Mouse (Mus musculus) T-helper 1 cell (primary cell): ENCODE measurements around the gene Rbm6.

ENCODE experiments used
- in situ Hi-C: fragments of 300-600 bp; cut with MboI, MseI; formaldehyde crosslinking; loops from one replicate; pipeline ENCODE4 v1.15.1; 2025; ENCODE audit warnings: high pct_unique_total_duplicates

The Rbm6 gene

DNA sequence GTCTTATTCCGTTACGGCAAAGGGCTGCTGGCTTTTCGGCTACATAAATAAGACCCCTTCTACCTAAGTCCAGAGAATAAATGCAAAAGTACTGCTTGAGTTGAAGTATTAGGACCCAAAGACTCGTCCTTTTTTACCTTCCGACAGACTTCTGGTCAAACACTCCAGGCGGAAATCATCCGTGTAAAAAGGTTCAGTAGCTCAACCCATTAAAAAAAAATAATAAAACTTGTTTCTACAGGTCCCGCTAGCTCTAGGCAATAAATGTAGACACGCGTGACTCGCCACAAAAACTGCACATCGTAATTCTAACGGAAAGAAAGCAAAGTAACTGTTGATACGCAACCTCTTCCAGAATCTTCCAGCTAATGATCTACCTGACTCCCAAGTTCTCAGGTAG, at the start of gene Rbm6:
Gene Rbm6, minus strand, starts transcription at position 101 of the 400 bp plus-strand sequence.
- in situ Hi-C loops = no loop called here

DNA sequence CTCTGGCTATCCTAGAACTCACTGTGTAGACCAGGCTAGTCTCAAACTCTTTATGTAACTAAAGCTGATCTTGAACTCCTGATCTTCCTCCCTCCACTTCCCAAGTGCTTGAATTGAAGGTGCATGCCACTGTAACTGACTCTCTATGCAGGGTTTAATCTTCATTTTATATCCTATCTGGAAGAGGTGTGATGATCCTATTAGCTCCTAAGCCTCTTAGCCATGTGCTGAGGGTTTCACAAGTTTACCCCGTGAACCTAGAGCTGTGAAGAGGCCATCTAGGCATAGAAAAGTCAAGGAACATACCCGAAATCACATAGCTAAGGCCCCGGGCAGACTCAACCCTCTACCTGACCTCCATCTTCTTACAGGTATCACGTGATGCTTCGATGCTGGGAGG, 46.4 kb upstream of the Rbm6 start:
- in situ Hi-C loops = no loop called here

DNA sequence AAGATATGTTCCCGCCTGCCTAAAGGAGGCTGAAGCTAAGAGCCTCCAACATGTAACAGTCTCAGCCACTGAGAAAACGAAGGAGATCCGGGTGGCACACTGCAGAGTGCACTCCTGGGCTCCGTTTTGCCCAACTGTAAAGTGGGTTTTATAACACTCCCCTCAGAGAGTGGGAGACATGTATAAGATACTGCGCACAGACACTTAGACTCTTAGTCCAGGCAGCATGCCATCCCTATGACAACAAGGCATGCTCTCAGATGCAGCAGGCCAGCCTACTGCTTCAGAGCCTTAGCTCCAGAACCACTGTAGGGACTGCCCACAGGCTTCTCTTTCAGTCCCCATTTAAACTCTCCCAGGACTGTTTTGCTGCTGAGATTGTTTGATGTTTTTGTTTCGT, 45.8 kb upstream of the Rbm6 start:
- in situ Hi-C loops = no loop called here

DNA sequence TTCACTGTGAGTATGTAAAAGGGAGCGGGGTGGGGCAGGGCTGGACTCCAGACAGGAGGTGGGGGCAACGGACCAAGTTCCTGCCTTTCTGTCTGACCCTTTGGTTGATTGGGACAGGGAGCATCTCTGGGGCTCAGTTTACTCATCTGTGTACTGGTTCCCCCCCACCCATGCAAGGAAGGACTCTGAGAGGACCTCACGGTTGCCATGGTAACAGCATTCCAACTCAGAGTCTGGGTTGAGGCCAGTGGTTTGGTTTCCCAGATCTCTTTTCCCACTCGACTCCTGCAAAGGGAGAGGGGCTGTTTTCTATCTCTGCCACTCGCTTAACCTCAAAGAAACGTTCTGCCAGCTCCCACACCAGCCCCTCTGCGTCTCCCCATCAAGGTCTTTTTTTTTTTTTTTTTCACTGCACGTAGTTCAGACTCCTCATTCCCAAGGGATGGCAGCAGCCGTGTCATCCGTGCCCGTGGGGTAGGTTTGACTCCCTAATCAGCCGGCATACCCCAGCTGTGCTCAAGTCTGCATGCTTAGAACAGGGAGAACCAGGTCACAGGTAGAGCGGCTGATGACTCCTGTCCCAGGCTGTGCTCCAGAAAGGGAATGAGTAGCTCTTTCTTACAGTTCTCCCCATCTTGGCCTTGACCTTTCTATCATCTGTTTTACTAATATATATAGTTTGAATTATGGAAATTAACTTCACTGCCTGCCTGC, 45.0 kb upstream of the Rbm6 start:
- in situ Hi-C loops = no loop called here

DNA sequence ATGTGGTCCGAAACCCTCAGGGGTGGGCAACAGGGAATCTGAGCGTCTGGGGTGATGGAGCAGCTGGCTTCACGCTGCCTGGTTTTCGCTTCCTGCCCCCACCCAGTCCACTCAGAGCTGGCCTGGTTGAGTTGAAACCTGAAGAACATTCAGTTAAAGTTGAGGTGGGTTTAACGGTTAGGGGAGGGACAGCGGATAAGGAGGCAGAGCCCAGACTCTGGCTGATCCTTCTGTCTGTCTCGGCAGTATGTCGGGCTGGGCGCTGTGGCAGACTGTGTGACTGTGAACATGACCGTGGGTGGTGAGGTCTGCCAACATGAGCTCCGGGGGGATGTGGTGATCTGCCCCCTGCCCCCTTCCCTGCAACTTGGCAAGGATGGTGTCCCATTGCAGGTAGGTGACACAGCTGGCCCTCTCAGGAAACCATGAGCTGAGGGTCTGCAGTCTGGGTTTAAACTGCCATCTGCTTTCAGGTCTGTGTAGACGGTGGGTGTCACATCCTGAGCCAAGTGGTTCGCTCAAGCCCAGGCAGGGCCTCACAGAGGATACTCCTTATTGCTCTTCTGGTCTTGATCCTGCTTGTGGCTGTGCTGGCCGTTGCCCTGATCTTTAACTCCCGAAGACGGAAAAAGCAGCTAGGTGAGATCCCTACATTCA, 41.9 kb upstream of the Rbm6 start:
- in situ Hi-C loops = loop anchor here (5.0 kb wide), 1 partner anchor 152 kb away; no protein-coding TSS in a partner anchor

DNA sequence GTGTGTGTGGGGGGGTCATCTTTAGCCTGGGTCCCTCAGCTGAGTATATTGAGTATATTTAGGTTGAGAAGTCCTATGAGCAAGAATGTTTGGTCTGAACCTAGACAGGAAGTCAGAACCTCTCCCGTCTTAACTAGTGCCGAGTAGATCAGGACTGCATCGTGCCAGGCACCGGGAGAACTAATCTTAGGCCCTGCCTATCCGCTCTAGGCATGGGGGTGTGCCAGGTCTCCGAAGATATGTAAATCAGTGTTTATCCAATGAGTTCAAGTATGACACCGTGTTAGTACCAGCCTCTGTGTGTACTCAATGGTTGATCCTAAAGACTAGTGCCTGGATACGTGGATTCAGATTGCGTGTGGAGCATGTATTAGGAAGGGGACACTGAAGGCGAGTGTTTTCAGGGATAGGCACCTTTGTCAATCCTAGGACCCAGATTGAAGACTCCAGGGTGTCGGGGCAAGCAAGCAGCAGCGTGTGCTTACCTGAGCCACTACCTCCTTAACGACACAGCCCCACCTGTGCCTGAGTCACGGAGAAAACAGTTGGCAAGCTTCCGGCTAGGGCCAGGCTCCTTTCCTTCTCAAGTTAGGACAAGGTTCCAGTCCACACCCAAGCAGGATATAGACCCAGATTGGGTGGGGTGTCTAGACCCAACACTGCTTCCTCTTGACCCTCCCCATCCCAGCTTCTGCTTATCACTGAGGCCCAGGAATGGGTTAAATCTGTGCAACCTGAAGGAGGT, 37.2 kb upstream of the Rbm6 start:
- in situ Hi-C loops = loop anchor here (5.0 kb wide), 1 partner anchor 157 kb away; no protein-coding TSS in a partner anchor

DNA sequence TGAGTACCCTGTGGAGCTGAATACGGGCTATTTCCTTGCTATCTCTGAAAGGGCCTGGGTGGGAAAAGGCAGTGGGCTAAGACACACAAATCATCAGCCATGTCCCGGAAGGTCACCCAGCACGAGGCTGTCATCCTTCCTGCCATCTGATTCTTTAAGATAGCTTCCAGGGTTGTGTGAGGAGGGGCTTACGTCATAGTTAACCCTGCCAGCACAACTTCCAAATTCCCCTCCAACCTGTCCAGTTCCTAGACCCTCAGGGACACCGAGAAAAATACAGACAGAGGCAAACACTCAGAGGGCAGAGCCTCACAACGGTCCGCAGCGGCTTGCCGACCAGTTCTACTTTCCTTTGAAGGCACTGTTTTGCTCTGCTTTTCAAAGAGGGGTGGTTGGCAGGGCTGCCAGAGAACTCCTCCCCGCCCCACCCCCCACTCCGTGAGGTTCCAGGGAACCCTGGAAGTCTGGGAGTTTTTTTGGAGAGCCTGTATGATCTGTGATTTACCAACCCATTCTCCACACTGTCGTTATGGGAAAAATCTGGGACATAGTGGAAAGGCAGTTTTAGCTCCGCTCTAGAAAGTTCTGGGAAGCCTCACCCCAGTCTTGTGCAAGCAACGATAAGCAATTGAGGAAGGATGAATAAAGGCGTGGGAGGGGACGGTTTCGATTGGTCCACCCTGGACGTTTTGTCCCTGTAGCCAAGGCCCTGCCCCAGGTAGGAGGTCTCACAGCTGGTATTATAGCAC, 35.5 kb upstream of the Rbm6 start:
- in situ Hi-C loops = no loop called here

DNA sequence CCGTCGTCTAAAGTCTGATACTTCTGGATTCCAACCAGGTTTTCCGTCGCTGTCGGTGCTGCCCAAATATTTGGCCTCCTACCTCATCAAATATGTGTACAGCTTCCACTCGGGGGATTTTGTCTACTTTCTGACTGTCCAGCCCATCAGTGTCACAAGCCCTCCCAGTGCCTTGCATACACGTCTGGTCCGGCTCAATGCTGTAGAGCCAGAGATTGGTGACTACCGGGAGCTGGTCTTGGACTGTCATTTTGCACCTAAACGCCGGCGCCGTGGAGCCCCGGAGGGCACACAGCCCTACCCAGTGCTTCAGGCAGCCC, 34.7 kb upstream of the Rbm6 start:
- in situ Hi-C loops = no loop called here

DNA sequence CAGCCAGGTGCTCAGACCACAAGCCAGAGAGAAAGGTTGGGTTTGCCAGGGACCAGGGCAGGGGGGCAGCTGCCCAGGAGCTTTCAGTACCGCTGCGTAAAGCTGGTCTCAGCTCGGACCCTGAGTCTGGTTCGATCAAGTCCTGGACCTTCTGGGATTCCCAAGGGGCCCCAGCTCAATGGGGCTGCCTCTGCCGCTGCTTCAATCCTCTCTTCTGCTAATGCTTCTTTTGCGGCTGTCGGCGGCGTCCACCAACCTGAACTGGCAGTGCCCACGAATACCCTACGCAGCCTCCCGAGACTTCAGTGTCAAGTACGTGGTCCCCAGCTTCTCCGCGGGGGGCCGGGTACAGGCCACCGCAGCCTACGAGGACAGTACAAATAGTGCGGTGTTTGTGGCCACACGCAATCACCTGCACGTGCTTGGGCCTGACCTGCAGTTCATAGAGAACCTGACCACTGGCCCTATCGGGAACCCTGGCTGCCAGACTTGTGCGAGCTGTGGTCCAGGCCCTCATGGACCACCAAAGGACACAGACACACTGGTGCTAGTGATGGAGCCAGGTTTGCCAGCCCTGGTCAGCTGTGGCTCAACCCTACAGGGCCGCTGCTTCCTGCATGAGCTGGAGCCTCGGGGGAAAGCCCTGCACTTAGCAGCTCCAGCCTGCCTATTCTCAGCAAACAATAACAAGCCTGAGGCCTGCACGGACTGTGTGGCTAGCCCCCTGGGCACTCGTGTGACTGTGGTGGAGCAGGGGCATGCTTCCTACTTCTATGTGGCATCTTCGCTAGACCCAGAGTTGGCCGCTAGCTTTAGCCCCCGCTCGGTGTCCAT, 34.1 kb upstream of the Rbm6 start:
- in situ Hi-C loops = no loop called here

DNA sequence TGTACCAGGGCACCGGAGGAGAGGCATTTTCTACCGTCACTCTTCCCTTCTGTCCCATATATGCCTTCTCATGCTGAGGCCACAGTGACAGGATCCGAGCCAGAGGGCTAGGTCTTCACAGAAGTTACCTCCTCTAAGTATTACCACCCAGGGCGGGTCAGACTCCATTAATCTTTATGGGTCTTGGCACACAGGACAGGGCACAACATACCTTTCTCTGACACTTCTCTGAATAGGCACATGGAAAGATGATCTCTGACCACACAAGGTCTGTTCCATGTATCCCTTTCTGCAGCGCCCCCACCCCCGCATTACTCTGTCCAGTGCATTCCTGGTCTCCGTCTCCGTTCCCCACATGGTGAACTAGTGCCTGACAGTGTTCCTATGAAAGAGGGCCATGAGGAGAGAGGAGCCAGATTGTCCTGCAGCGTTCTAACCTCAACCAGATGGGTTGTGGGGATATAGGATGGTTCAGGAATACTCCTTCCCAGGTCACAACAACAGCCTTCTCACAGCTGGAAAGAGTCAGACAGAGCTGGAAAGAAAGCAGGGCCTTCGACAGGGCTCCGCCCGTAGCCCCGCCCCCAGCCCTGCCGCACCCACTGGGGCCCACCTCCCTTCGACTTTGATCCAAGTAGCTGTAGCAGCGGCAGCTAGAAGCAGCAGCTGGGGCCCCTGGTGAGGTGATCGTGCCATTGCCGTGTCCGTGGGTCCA, 33.4 kb upstream of the Rbm6 start, which contains the start of gene Mst1r:
Gene Mst1r, plus strand, starts transcription at position 622 of the 715 bp plus-strand sequence.
- in situ Hi-C loops = no loop called here

DNA sequence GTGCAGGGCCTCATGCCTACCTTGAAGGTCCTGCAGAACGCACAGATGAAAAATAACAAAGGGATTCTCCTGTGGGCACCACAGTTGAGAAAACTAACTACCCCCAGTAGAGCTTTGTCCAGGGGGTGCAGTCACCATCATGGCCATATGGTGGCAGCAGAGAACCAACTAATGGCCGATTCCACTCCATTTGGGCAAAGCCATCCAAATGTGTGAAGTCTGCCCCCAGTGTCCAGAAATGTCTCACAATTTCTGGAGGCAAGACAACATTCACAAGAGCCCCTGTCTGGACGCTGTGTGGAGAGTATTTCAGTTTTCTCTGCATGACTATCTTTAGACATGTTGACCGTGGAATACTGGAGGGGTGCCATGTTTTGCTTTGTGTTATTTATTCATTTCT, 31.7 kb upstream of the Rbm6 start:
- in situ Hi-C loops = no loop called here

DNA sequence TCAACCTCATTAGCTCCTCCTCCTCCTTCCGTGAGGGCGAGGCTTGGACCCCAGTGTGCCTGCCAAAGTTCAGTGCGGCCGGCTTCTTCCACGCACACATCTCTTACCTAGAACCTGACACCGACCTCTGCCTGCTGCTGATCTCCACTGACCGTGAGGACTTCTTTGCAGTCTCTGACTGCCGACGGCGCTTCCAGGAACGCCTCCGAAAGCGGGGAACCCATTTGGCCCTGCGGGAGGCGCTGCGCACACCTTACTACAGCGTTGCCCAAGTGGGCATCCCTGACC, 28.5 kb upstream of the Rbm6 start:
- in situ Hi-C loops = no loop called here

DNA sequence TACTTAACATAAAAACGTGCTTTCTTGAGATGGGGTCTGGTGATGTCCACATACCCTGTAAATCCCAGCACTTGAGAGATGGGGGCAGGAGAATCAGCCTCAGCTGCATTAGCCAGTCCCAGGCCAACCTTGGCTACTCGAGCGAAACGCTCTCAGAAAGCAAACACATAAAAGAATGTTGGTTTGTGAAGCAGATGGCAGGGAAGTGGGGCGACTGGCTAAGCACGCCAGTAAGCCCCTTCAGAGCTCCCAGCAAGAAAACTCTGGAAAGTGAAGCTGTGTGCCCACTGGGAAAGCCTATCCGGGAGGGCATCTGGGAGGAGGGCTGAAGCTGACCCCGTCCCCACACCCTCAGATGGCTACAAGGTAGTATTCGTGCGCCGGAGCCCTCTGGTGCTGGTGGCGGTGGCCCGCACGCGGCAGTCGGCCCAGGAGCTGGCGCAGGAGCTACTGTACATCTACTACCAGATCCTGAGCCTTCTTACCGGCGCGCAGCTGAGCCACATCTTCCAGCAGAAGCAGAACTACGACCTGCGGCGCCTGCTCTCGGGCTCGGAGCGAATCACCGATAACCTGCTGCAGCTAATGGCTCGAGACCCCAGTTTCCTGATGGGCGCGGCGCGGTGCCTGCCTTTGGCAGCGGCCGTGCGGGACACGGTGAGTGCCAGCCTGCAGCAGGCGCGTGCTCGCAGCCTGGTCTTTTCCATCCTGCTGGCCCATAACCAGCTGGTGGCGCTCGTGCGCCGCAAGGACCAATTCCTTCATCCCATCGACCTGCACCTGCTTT, 28.0 kb upstream of the Rbm6 start:
- in situ Hi-C loops = no loop called here

DNA sequence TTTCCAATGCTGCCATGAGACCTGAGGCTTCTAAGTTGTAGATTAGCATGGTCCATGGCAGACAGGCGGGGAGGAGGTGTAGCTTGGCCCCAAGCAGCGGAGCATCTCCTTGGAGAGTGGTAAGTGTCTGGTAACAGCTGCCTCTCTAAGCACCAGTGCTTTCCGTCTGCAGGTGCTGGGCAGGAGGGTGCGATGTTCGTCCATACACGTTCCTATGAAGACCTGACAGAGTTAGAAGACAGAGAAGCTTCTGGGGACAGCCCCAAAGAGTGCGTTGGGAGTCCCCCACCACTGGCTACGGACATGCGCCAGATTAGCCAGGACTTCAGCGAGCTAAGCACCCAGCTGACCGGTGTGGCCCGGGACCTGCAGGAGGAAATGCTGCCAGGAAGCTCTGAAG, 26.8 kb upstream of the Rbm6 start:
- in situ Hi-C loops = no loop called here

DNA sequence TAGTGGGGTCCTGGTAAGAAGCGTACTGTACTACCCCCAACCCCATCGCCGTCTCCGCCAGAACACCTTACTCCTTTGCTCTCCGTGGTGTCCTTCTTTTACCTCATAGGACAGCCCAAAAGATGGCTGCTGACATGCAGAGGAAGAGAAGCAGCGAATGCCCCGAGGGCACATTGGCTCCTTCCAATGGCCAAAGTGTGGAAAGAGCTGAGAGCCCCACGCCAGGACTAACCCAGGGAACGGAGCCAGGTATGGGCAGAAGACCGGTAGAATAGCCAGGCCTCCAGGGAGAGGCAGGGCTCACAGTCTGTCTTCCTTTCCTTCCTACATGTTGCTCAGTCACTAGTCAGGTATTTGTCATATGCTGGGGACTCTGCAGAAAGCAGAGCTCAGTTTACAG, 25.5 kb upstream of the Rbm6 start:
- in situ Hi-C loops = no loop called here

DNA sequence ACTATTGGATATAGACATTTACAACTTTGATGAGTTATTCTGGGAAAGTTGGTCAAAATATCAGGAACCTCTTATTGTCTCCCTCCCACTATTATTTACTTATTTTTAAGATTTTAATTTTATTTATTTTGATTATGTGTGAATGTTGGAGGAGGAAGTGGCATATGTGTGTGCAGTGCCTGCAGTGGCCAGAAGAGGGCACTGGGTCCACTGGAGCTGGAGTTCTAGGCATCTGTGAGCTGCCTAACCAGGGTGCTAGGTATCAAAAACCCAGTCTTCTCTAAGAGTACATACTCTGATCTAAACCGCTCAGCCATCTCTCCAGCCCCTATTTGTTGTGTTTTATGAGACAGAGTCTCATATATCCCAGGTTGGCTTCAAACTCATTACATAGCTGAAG, 18.0 kb upstream of the Rbm6 start:
- in situ Hi-C loops = no loop called here

DNA sequence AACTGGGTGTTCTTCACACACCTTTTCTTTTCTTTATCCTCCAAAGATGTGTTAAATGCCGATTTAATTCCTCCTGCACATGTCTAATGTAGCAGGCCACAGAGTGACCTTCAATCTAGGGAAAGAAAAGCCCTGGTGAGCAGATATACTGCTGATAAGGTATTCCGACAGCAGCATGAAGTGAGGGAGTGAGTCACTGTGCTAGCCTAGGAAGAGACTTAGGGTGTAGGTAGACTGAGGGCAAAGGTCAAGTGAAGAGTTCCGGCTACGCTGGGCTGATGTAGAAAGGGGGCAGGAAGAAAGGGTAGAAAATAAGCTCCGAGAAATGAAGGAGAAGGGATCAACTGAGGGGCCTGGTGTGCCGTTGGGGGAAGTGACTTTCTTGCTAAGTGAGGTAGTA, 17.2 kb upstream of the Rbm6 start:
- in situ Hi-C loops = no loop called here

DNA sequence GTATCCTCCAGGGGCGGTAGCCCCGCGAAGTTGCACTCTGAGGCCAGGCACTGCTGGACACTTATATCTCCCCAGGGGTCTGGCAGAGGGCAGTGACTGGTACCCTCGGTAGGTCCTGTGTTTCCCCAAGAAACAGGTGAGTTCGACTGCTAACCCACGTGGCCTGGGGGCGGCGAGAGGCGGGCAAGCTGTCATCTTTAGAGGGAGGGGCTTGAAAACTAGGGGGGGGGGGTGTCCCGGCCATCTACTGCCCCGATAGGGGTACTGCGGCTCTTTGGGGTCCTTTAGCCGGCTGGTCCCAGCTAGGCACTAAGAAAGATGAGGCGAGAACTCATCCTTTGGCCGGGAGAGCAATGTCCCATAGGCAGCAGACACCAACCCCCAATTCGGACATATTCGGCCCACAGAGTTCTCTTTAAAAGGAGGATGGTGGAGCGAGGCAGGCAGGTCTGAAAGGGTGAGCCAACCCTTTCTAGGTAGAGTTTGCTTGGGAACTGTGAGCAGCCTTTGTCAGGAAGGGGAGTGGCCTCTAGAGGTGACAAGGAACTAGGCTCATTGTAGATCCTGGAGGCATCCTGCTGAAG, 15.3 kb upstream of the Rbm6 start:
- in situ Hi-C loops = no loop called here

DNA sequence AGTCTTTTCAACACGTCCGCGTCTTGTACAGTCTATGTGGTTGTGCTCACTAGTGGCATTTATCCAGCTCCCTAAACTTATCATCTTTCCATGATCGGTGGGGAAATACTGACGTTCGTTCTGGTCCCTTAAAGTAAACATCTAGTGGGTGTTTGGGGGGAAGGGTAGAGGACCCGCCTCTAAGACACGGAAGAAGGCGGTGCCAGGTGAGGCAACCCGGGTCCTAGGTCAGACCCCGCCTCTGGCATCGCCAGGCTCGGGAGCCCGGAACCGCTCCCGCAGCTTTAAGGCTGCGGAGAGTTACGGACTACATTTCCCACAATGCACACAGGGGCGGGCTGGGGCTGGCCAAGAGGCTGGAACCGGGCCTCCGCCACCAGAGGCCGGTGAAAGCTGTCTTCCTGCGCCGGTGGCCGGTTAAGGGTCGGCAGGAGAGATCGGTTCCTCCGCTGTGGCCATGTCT, 14.8 kb upstream of the Rbm6 start, which contains the start of gene Mon1a:
Gene Mon1a, plus strand, starts transcription at position 348 of the 463 bp plus-strand sequence.
- in situ Hi-C loops = no loop called here
